Mouse (Mus musculus): ENCODE results near the gene Dip2b. TPM values are rescaled to one million over a fixed set of nuclear protein-coding genes. Genes with fewer than 3 reads are reported as not detected.
A peak's percentile ranks its signal among the peaks of the same experiment; 100 is the strongest.

The Dip2b gene
- total RNA-seq (2021) (10 to 100 TPM; 18.6 to 19.5 TPM), polyA plus RNA-seq (2012; rRNA removed) (11.2 and 16.9 TPM in 2 replicates)
- long read RNA-seq, full-length matches to known transcripts: 1 of 12 reads
- long read RNA-seq, partial matches to known transcripts: 3 of 12 reads
- long read RNA-seq, other reads (novel, unspliced or antisense): 8 of 12 reads

GRCm38 (mm10) chr15:100038470-100038971 is at the start of gene Dip2b:
Gene Dip2b, plus strand, starts transcription at chr15:100038664.
- Histone ChIP-seq H3K27ac (peak within 1 kb of the TSS; percentile 96), H3K79me2 (replicated peaks; ENCODE audit: control insufficient read depth, insufficient read depth, low read length) (no peaks in the 10 kb centered on the region), H3K4me3 (peak within 1 kb of the TSS; percentile 70), H3K36me3 (ENCODE audit: control insufficient read depth, insufficient read depth, low read length) (peaks cover 11% of the 10 kb centered on the region), H3K27me3 (ENCODE audit: control insufficient read depth, insufficient read depth, low read length) (no peaks in the 10 kb centered on the region), H3K4me1 (ENCODE audit: control insufficient read depth, insufficient read depth, low read length) (peaks cover 14% of the 10 kb centered on the region), H3K9ac (ENCODE audit: low read depth, low read length) (peak within 1 kb of the TSS; percentile 97)
- intact Hi-C loops (cut with DNase I): loop anchor here (1.0 to 10.0 kb wide), 4 partner anchors 88 to 336 kb away; partner anchors contain the start of genes Atf1 and Mettl7a1
- TF ChIP-seq CTCF (IDR thresholded peaks at IDR 0.05): no peak; the same call in none of the 2 replicates
- TF ChIP-seq EP300 (IDR thresholded peaks at IDR 0.05; ENCODE audit: insufficient read depth, low read depth, low read length): peak; percentile 87
- TF ChIP-seq POLR2A (IDR thresholded peaks at IDR 0.05; ENCODE audit: insufficient read depth, low read depth, low read length): 0 out of 2 replicates have a peak, but pooled peaks have one; percentile 24
- DNase-seq: peak; percentile 95 to 99
- WGBS: under 1% methylated on average over 68 of the region's 68 CpGs

- peaks cover 14% of the 10 kb centered on the region for H3K36me3 ChIP-seq (ENCODE audit: control insufficient read depth, insufficient read depth, low read length)
- H3K4me1 ChIP-seq (ENCODE audit: control insufficient read depth, insufficient read depth, low read length): no peaks in the 10 kb centered on the region
- WGBS: 89% methylated on average over 1 of the region's 1 CpGs
Measured at GRCm38 (mm10) chr15:99993100-99993499, 45.4 kb upstream of the Dip2b start.

GRCm38 (mm10) chr15:99997114-99997804 is 41.2 kb upstream of the Dip2b start:
- Histone ChIP-seq H3K9ac (ENCODE audit: low read depth, low read length) (no peak overlapping the region), H3K27me3 (ENCODE audit: control insufficient read depth, insufficient read depth, low read length) (no peaks in the 10 kb centered on the region), H3K36me3 (ENCODE audit: control insufficient read depth, insufficient read depth, low read length) (peaks cover 6% of the 10 kb centered on the region), H3K4me1 (ENCODE audit: control insufficient read depth, insufficient read depth, low read length) (no peaks in the 10 kb centered on the region), H3K79me2 (replicated peaks; ENCODE audit: control insufficient read depth, insufficient read depth, low read length) (no peaks in the 10 kb centered on the region), H3K4me3 (no peak overlapping the region), H3K27ac (no peak overlapping the region)
- no peak for DNase-seq
- TF ChIP-seq POLR2A (IDR thresholded peaks at IDR 0.05; ENCODE audit: insufficient read depth, low read depth, low read length) (no peak), CTCF (IDR thresholded peaks at IDR 0.05) (0 out of 2 replicates have a peak, but pooled peaks have one; percentile 3)
- 92% methylated on average over 6 of the region's 6 CpGs for WGBS
- intact Hi-C loops (cut with DNase I): no loop called here

More at GRCm38 (mm10) chr15:99993100-99993499, 45.4 kb upstream of the Dip2b start:
- intact Hi-C loops (cut with DNase I): no loop called here
- H3K27ac ChIP-seq: no peak overlapping the region
- no peaks in the 10 kb centered on the region for H3K27me3 ChIP-seq (ENCODE audit: control insufficient read depth, insufficient read depth, low read length)
- TF ChIP-seq POLR2A (IDR thresholded peaks at IDR 0.05; ENCODE audit: insufficient read depth, low read depth, low read length) (no peak), CTCF (IDR thresholded peaks at IDR 0.05) (no peak), EP300 (IDR thresholded peaks at IDR 0.05; ENCODE audit: insufficient read depth, low read depth, low read length) (no peak)
- H3K4me3 ChIP-seq: no peak overlapping the region
- no peak overlapping the region for H3K9ac ChIP-seq (ENCODE audit: low read depth, low read length)
- DNase-seq: no peak
- H3K79me2 ChIP-seq (replicated peaks; ENCODE audit: control insufficient read depth, insufficient read depth, low read length): no peaks in the 10 kb centered on the region

GRCm38 (mm10) chr15:99999390-99999789 is 39.1 kb upstream of the Dip2b start:
- DNase-seq: no peak
- Histone ChIP-seq H3K27ac (no peak overlapping the region), H3K27me3 (ENCODE audit: control insufficient read depth, insufficient read depth, low read length) (no peaks in the 10 kb centered on the region), H3K79me2 (replicated peaks; ENCODE audit: control insufficient read depth, insufficient read depth, low read length) (no peaks in the 10 kb centered on the region), H3K9ac (ENCODE audit: low read depth, low read length) (no peak overlapping the region), H3K4me3 (no peak overlapping the region), H3K4me1 (ENCODE audit: control insufficient read depth, insufficient read depth, low read length) (no peaks in the 10 kb centered on the region), H3K36me3 (ENCODE audit: control insufficient read depth, insufficient read depth, low read length) (no peaks in the 10 kb centered on the region; the same call in none of the 2 replicates)
- 85% methylated on average over 1 of the region's 1 CpGs for WGBS
- intact Hi-C loops (cut with DNase I): no loop called here
- TF ChIP-seq POLR2A (IDR thresholded peaks at IDR 0.05; ENCODE audit: insufficient read depth, low read depth, low read length): no peak
- TF ChIP-seq EP300 (IDR thresholded peaks at IDR 0.05; ENCODE audit: insufficient read depth, low read depth, low read length): no peak
- no peak for TF ChIP-seq CTCF (IDR thresholded peaks at IDR 0.05)

GRCm38 (mm10) chr15:100004677-100005273 is 33.7 kb upstream of the Dip2b start:
- Histone ChIP-seq H3K4me1 (ENCODE audit: control insufficient read depth, insufficient read depth, low read length) (no peaks in the 10 kb centered on the region), H3K4me3 (no peak overlapping the region), H3K27ac (no peak overlapping the region), H3K36me3 (ENCODE audit: control insufficient read depth, insufficient read depth, low read length) (peaks cover 7% of the 10 kb centered on the region), H3K9ac (ENCODE audit: low read depth, low read length) (no peak overlapping the region), H3K79me2 (replicated peaks; ENCODE audit: control insufficient read depth, insufficient read depth, low read length) (peaks cover 2% of the 10 kb centered on the region; the same call in 1 of the 2 replicates), H3K27me3 (ENCODE audit: control insufficient read depth, insufficient read depth, low read length) (no peaks in the 10 kb centered on the region)
- intact Hi-C loops (cut with DNase I): no loop called here
- DNase-seq: no peak
- 79% methylated on average over 7 of the region's 7 CpGs for WGBS
- TF ChIP-seq EP300 (IDR thresholded peaks at IDR 0.05; ENCODE audit: insufficient read depth, low read depth, low read length): no peak

- peaks cover 7% of the 10 kb centered on the region for H3K36me3 ChIP-seq (ENCODE audit: control insufficient read depth, insufficient read depth, low read length)
Measured at GRCm38 (mm10) chr15:100006180-100006579, 32.3 kb upstream of the Dip2b start.

More at GRCm38 (mm10) chr15:100006180-100006579, 32.3 kb upstream of the Dip2b start:
- no peaks in the 10 kb centered on the region for H3K27me3 ChIP-seq (ENCODE audit: control insufficient read depth, insufficient read depth, low read length)
- H3K79me2 ChIP-seq (replicated peaks; ENCODE audit: control insufficient read depth, insufficient read depth, low read length): peaks cover 2% of the 10 kb centered on the region; the same call in 1 of the 2 replicates
- H3K4me3 ChIP-seq: no peak overlapping the region
- H3K9ac ChIP-seq (ENCODE audit: low read depth, low read length): no peak overlapping the region
- DNase-seq: no peak
- H3K27ac ChIP-seq: no peak overlapping the region
- intact Hi-C loops (cut with DNase I): no loop called here
- H3K4me1 ChIP-seq (ENCODE audit: control insufficient read depth, insufficient read depth, low read length): no peaks in the 10 kb centered on the region
- TF ChIP-seq POLR2A (IDR thresholded peaks at IDR 0.05; ENCODE audit: insufficient read depth, low read depth, low read length) (no peak), CTCF (IDR thresholded peaks at IDR 0.05) (no peak), EP300 (IDR thresholded peaks at IDR 0.05; ENCODE audit: insufficient read depth, low read depth, low read length) (no peak)
